Mouse (Mus musculus) embryonic stem cell, embryonic (primary cell): Measurements from ENCODE around the gene Prr19.

Experiments used
- CTCF ChIA-PET, 4 experiments: fragments of 300-600 bp in 2 of 4; fragments of 350-600 bp in 2 of 4; sonication (Branson Sonifier 250); formaldehyde crosslinking; loops; one replicate each; lab custom pipeline; 2022; ENCODE audit warnings: inconsistent platforms in 2 of 4; lab: Charles Lee
- POLR2A ChIA-PET, 4 experiments: fragments of 300-600 bp in 2 of 4; fragments of 350-600 bp in 2 of 4; sonication (Branson Sonifier 250); formaldehyde crosslinking; loops; one replicate each; lab custom pipeline; 2022; ENCODE audit warnings: antibody characterized with exemption in 4 of 4, inconsistent platforms in 1 of 4; lab: Charles Lee

Prr19 gene

GRCm38 (mm10) chr7:25314606-25315305, 13.5 kb downstream of the Prr19 start:
- CTCF ChIA-PET, result interaction anchor here in 1 of 4 experiments (0.6 to 1.6 kb wide), 3 partner anchors 8 to 221 kb away, joined by 3 to 5 read pairs (median 3); no protein-coding TSS in a partner anchor
- POLR2A ChIA-PET, result interaction anchor here in 2 of 4 experiments (0.9 to 1.8 kb wide), 8 partner anchors 8 to 84 kb away, joined by 3 to 9 read pairs (median 4); partner anchors contain the start of genes Tmem145 (in 2 of the 2), Cic (in 1 of the 2) and Pafah1b3 (in 1 of the 2)

- CTCF ChIA-PET, result interaction anchor here (0.7 to 2.3 kb wide), 21 partner anchors 9 to 239 kb away, joined by 3 to 30 read pairs (median 7); partner anchors contain the start of genes Tmem145 (in 3 of the 4), Cic (in 1 of the 4) and Pafah1b3 (in 1 of the 4)
- POLR2A ChIA-PET, result interaction anchor here in 3 of 4 experiments (1.0 to 2.3 kb wide), 19 partner anchors 9 to 344 kb away, joined by 3 to 28 read pairs (median 7); partner anchors contain the start of genes Gsk3a (in 3 of the 3), Pafah1b3 (in 3 of the 3), Tmem145 (in 2 of the 3) and Cic (in 1 of the 3)
These were observed 14.3 kb downstream of the Prr19 start for GRCm38 (mm10) chr7:25315306-25316041.

GRCm38 (mm10) chr7:25316532-25317445, 15.6 kb downstream of the Prr19 start, which contains the start of gene Megf8:
TSS of gene Megf8 (plus strand) at chr7:25317164.
- ChIA-PET CTCF (interaction anchor here (0.5 to 2.3 kb wide), 75 partner anchors 9 to 1547 kb away, joined by 3 to 30 read pairs (median 4); partner anchors contain the start of genes Tmem145 (in 3 of the 4), Gsk3a (in 2 of the 4), Pafah1b3 (in 2 of the 4) and B9d2 (in 1 of the 4)), POLR2A (interaction anchor here (0.5 to 2.3 kb wide), 53 partner anchors 9 to 413 kb away, joined by 3 to 28 read pairs (median 4); partner anchors contain the start of genes Gsk3a (in 3 of the 4), Pafah1b3 (in 3 of the 4), Tmem145 (in 3 of the 4) and Cic (in 2 of the 4))

- POLR2A ChIA-PET, result interaction anchor here in 3 of 4 experiments (0.5 to 2.3 kb wide), 14 partner anchors 8 to 184 kb away, joined by 3 to 28 read pairs (median 6); partner anchors contain the start of genes Gsk3a (in 1 of the 3), Pafah1b3 (in 1 of the 3) and Tmem145 (in 1 of the 3)
- CTCF ChIA-PET, result interaction anchor here in 3 of 4 experiments (0.5 to 2.3 kb wide), 11 partner anchors 11 to 414 kb away, joined by 3 to 30 read pairs (median 7); partner anchors contain the start of genes Cic (in 1 of the 3), Pafah1b3 (in 1 of the 3) and Tmem145 (in 1 of the 3)
These were observed 16.3 kb downstream of the Prr19 start for GRCm38 (mm10) chr7:25317446-25317999.

- ChIA-PET CTCF (interaction anchor here (0.5 to 3.8 kb wide), 13 partner anchors 11 to 560 kb away, joined by 3 to 28 read pairs (median 3); partner anchors contain the start of gene Tmem145 (in 1 of the 4)), POLR2A (interaction anchor here in 3 of 4 experiments (0.6 to 2.0 kb wide), 19 partner anchors 9 to 248 kb away, joined by 3 to 8 read pairs (median 4); partner anchors contain the start of genes Pafah1b3 (in 2 of the 3), Cxcl17 (in 1 of the 3) and Tmem145 (in 1 of the 3))
These were observed 20.9 kb downstream of the Prr19 start for GRCm38 (mm10) chr7:25322058-25322484.

- ChIA-PET POLR2A (interaction anchor here in 2 of 4 experiments (0.8 to 1.9 kb wide), 7 partner anchors 10 to 72 kb away, joined by 3 to 7 read pairs (median 4); partner anchors contain the start of gene Pafah1b3 (in 1 of the 2)), CTCF (interaction anchor here in 1 of 4 experiments (0.7 to 3.8 kb wide), 2 partner anchors 11 to 56 kb away, joined by 3 to 28 read pairs; no protein-coding TSS in a partner anchor)
These were observed 22.0 kb downstream of the Prr19 start for GRCm38 (mm10) chr7:25323219-25323618.

- ChIA-PET CTCF (interaction anchor here in 1 of 4 experiments (0.8 to 1.6 kb wide), 4 partner anchors 9 to 226 kb away, joined by 3 to 6 read pairs (median 4); partner anchors contain the start of genes Gsk3a and Megf8), POLR2A (interaction anchor here in 2 of 4 experiments (0.6 to 1.2 kb wide), 6 partner anchors 8 to 115 kb away, joined by 3 to 6 read pairs (median 4); partner anchors contain the start of genes Megf8 (in 1 of the 2) and Pafah1b3 (in 1 of the 2))
These were observed 24.2 kb downstream of the Prr19 start for GRCm38 (mm10) chr7:25325431-25325830.

GRCm38 (mm10) chr7:25326233-25326632, 25.0 kb downstream of the Prr19 start:
- POLR2A ChIA-PET, result interaction anchor here in 2 of 4 experiments (0.6 to 1.2 kb wide), 3 partner anchors 10 to 62 kb away, joined by 3 to 4 read pairs (median 4); partner anchors contain the start of genes Megf8 (in 1 of the 2) and Pafah1b3 (in 1 of the 2)
- CTCF ChIA-PET, result interaction anchor here in 1 of 4 experiments (0.8 to 1.6 kb wide), 4 partner anchors 9 to 226 kb away, joined by 3 to 6 read pairs (median 4); partner anchors contain the start of genes Gsk3a and Megf8

- POLR2A ChIA-PET, result interaction anchor here (0.6 to 2.1 kb wide), 11 partner anchors 8 to 893 kb away, joined by 3 to 8 read pairs (median 3); partner anchors contain the start of genes Megf8 (in 2 of the 4) and Pafah1b3 (in 1 of the 4)
- CTCF ChIA-PET, result interaction anchor here (0.5 to 3.3 kb wide), 77 partner anchors 9 to 322 kb away, joined by 3 to 28 read pairs (median 4); partner anchors contain the start of genes Megf8 (in 3 of the 4), Pafah1b3 (in 3 of the 4), Tmem145 (in 2 of the 4) and Dedd2 (in 1 of the 4)
These were observed 32.5 kb downstream of the Prr19 start for GRCm38 (mm10) chr7:25333596-25334307.

- ChIA-PET POLR2A (interaction anchor here in 3 of 4 experiments (0.7 to 2.1 kb wide), 5 partner anchors 9 to 146 kb away, joined by 3 to 8 read pairs (median 6); partner anchors contain the start of gene Megf8 (in 1 of the 3)), CTCF (interaction anchor here (0.5 to 3.3 kb wide), 31 partner anchors 9 to 241 kb away, joined by 3 to 28 read pairs (median 6); partner anchors contain the start of genes Pafah1b3 (in 3 of the 4), Megf8 (in 2 of the 4), Dedd2 (in 1 of the 4) and Zfp526 (in 1 of the 4))
These were observed 33.3 kb downstream of the Prr19 start for GRCm38 (mm10) chr7:25334472-25334871.

GRCm38 (mm10) chr7:25339329-25339728, 38.1 kb downstream of the Prr19 start:
- ChIA-PET CTCF (interaction anchor here in 1 of 4 experiments (0.8 kb wide), 1 partner anchor 17 kb away, joined by 3 read pairs; no protein-coding TSS in a partner anchor), POLR2A (interaction anchor here in 1 of 4 experiments (0.5 to 1.6 kb wide), 2 partner anchors 43 to 56 kb away, joined by 3 read pairs; no protein-coding TSS in a partner anchor)

GRCm38 (mm10) chr7:25341000-25341784, 40.0 kb downstream of the Prr19 start:
- CTCF ChIA-PET, result no interaction called here
- POLR2A ChIA-PET, result no interaction called here

- CTCF ChIA-PET, result interaction anchor here in 1 of 4 experiments (0.6 kb wide), 1 partner anchor 60 kb away, joined by 3 read pairs; no protein-coding TSS in a partner anchor
- POLR2A ChIA-PET, result interaction anchor here in 1 of 4 experiments (1.3 kb wide), 1 partner anchor 17 kb away, joined by 6 read pairs; no protein-coding TSS in a partner anchor
These were observed 47.6 kb downstream of the Prr19 start for GRCm38 (mm10) chr7:25348861-25349260.
